Mouse (Mus musculus) stomach, embryonic 14.5 days (tissue): Measurements from ENCODE around the gene Cth. TPM values are rescaled to one million over a fixed set of nuclear protein-coding genes. Genes with fewer than 3 reads are reported as not detected.

Source experiments
- ATAC-seq: fragments of 200-750 bp; cut with Nextera tagmentation; 2 replicates; pipeline ENCODE4 v1.8.0; 2017; ENCODE audit warnings: low read depth, moderate TSS enrichment; ENCODE audit not compliant: insufficient number of reproducible peaks, insufficient read depth, low FRiP score
- H3K27ac ChIP-seq: fragments of 300-500 bp; sonication (generic); 2 replicates; pipeline ENCODE4 v1.5.1; 2014; ENCODE audit warnings: mild to moderate bottlenecking, low read length, moderate library complexity, mixed read lengths
- H3K27me3 ChIP-seq: fragments of 300-500 bp; sonication (generic); 2 replicates; pipeline ENCODE4 v1.6.1; 2014; ENCODE audit warnings: low read length, control low read depth, mixed read lengths; ENCODE audit not compliant: control insufficient read depth, insufficient read depth
- H3K36me3 ChIP-seq: fragments of 300-500 bp; sonication (generic); 2 replicates; pipeline ENCODE4 v1.6.1; 2014; ENCODE audit warnings: mild to moderate bottlenecking, control low read depth, low read length, moderate library complexity, mixed read lengths; ENCODE audit not compliant: control insufficient read depth, insufficient read depth
- H3K4me1 ChIP-seq: fragments of 300-500 bp; sonication (generic); 2 replicates; pipeline ENCODE4 v1.6.1; 2014; ENCODE audit warnings: low read length, control low read depth, mixed read lengths; ENCODE audit not compliant: control insufficient read depth, insufficient read depth
- H3K4me2 ChIP-seq: fragments of 300-500 bp; sonication (generic); replicated peaks from 2 replicates; pipeline ENCODE4 v1.6.1; 2014; ENCODE audit warnings: low read depth, low read length, control low read depth
- H3K4me3 ChIP-seq: fragments of 300-500 bp; sonication (generic); 2 replicates; pipeline ENCODE4 v1.5.1; 2014; ENCODE audit warnings: low read depth, low read length, control low read depth
- H3K9ac ChIP-seq: fragments of 300-500 bp; sonication (generic); replicated peaks from 2 replicates; pipeline ENCODE4 v1.6.1; 2014; ENCODE audit warnings: low read depth, mild to moderate bottlenecking, control low read depth, low read length, moderate library complexity, mixed read lengths
- H3K9me3 ChIP-seq: fragments of 300-500 bp; sonication (generic); 2 replicates; pipeline ENCODE4 v1.6.1; 2016; ENCODE audit warnings: low read depth, low read length, control low read depth; ENCODE audit not compliant: control insufficient read depth
- WGBS: fragments of 180-500 bp; shearing (Covaris S2); extraction: QIAGEN DNeasy Blood & Tissue Kit; methylation state at CpG from one replicate; pipeline ENCODE4 v1.1.7; 2014; 5-methylcytosine and 5-hydroxymethylcytosine counted together
- polyA plus RNA-seq: library from polyadenylated mRNA; unstranded; fragments of >200 nt; fragmentation: Nextera tagmentation; extraction: Ambion mirVana; gene quantifications from 2 replicates; pipeline ENCODE4 v1.2.1, GENCODE M21; 2014

Cth gene
- polyA plus RNA-seq, 1 experiment from 2014 or later, result 13.4 TPM

- no peaks in the 10 kb centered on the region for H3K27me3 ChIP-seq
- no peak overlapping the region for H3K27ac ChIP-seq
- H3K4me1 ChIP-seq, result no peaks in the 10 kb centered on the region
- no peak overlapping the region for H3K4me2 ChIP-seq
- H3K36me3 ChIP-seq, result no peaks in the 10 kb centered on the region
- no peak for ATAC-seq
- H3K4me3 ChIP-seq, result no peak overlapping the region
- H3K9ac ChIP-seq, result no peak overlapping the region
- WGBS, result 37% methylated on average over 4 of the region's 4 CpGs
- H3K9me3 ChIP-seq, result no peaks in the 10 kb centered on the region
Measured at GRCm38 (mm10) chr3:157872897-157873296, 52.0 kb downstream of the Cth start.

- H3K27me3 ChIP-seq, result no peaks in the 10 kb centered on the region
- H3K9me3 ChIP-seq, result no peaks in the 10 kb centered on the region
- H3K36me3 ChIP-seq, result no peaks in the 10 kb centered on the region
- no peak overlapping the region for H3K27ac ChIP-seq
- WGBS, result 63% methylated on average over 2 of the region's 2 CpGs
- no peak overlapping the region for H3K4me3 ChIP-seq
- no peaks in the 10 kb centered on the region for H3K4me1 ChIP-seq
- H3K4me2 ChIP-seq, result no peak overlapping the region
- no peak overlapping the region for H3K9ac ChIP-seq
- ATAC-seq, result no peak
Measured at GRCm38 (mm10) chr3:157867836-157868235, 57.0 kb downstream of the Cth start.

- ATAC-seq, result no peak
- Histone ChIP-seq H3K9ac (no peak overlapping the region), H3K4me2 (no peak overlapping the region), H3K4me3 (no peak overlapping the region), H3K27ac (no peak overlapping the region), H3K36me3 (no peaks in the 10 kb centered on the region), H3K4me1 (no peaks in the 10 kb centered on the region), H3K27me3 (no peaks in the 10 kb centered on the region), H3K9me3 (no peaks in the 10 kb centered on the region)
- 64% methylated on average over 4 of the region's 4 CpGs for WGBS
Measured at GRCm38 (mm10) chr3:157866251-157866650, 58.6 kb downstream of the Cth start.

- H3K27me3 ChIP-seq, result no peaks in the 10 kb centered on the region
- 68% methylated on average over 2 of the region's 2 CpGs for WGBS
- ATAC-seq, result no peak
Measured at GRCm38 (mm10) chr3:157865848-157866247, 59.0 kb downstream of the Cth start.

GRCm38 (mm10) chr3:157865431-157865830 is 59.4 kb downstream of the Cth start:
- Histone ChIP-seq H3K27ac (no peak overlapping the region), H3K4me1 (no peaks in the 10 kb centered on the region), H3K4me2 (no peak overlapping the region), H3K36me3 (no peaks in the 10 kb centered on the region), H3K4me3 (no peak overlapping the region), H3K27me3 (no peaks in the 10 kb centered on the region), H3K9me3 (no peaks in the 10 kb centered on the region), H3K9ac (no peak overlapping the region)
- 76% methylated on average over 6 of the region's 6 CpGs for WGBS
- ATAC-seq, result no peak

More at GRCm38 (mm10) chr3:157865848-157866247, 59.0 kb downstream of the Cth start:
- H3K9ac ChIP-seq, result no peak overlapping the region
- no peak overlapping the region for H3K4me3 ChIP-seq
- no peaks in the 10 kb centered on the region for H3K36me3 ChIP-seq
- H3K9me3 ChIP-seq, result no peaks in the 10 kb centered on the region
- H3K4me1 ChIP-seq, result no peaks in the 10 kb centered on the region
- no peak overlapping the region for H3K27ac ChIP-seq
- H3K4me2 ChIP-seq, result no peak overlapping the region

GRCm38 (mm10) chr3:157852806-157853205 is 72.1 kb downstream of the Cth start:
- no peak overlapping the region for H3K27ac ChIP-seq
- no peaks in the 10 kb centered on the region for H3K36me3 ChIP-seq
- no peak for ATAC-seq
- no peaks in the 10 kb centered on the region for H3K4me1 ChIP-seq
- H3K4me2 ChIP-seq, result no peak overlapping the region
- WGBS, result 30% methylated on average over 1 of the region's 1 CpGs
- H3K27me3 ChIP-seq, result no peaks in the 10 kb centered on the region
- no peaks in the 10 kb centered on the region for H3K9me3 ChIP-seq
- H3K4me3 ChIP-seq, result no peak overlapping the region
- no peak overlapping the region for H3K9ac ChIP-seq

- H3K4me1 ChIP-seq, result no peaks in the 10 kb centered on the region
- H3K27ac ChIP-seq, result peak overlapping the region; percentile 27
- H3K27me3 ChIP-seq, result no peaks in the 10 kb centered on the region
- no peak overlapping the region for H3K9ac ChIP-seq
- H3K4me2 ChIP-seq, result no peak overlapping the region
- H3K4me3 ChIP-seq, result no peak overlapping the region
- no peaks in the 10 kb centered on the region for H3K36me3 ChIP-seq
- WGBS, result 24% methylated on average over 2 of the region's 2 CpGs
- H3K9me3 ChIP-seq, result no peaks in the 10 kb centered on the region
- no peak for ATAC-seq
Measured at GRCm38 (mm10) chr3:157848503-157848902, 76.4 kb downstream of the Cth start.

GRCm38 (mm10) chr3:157847338-157848284 is 77.3 kb downstream of the Cth start:
- Histone ChIP-seq H3K9me3 (no peaks in the 10 kb centered on the region), H3K27ac (0 out of 2 replicates have a peak overlapping the region, but pooled peaks have one; percentile 27), H3K4me2 (no peak overlapping the region), H3K9ac (no peak overlapping the region), H3K36me3 (no peaks in the 10 kb centered on the region), H3K4me1 (no peaks in the 10 kb centered on the region), H3K4me3 (no peak overlapping the region), H3K27me3 (no peaks in the 10 kb centered on the region)
- WGBS, result 41% methylated on average over 7 of the region's 7 CpGs
- ATAC-seq, result peak; percentile 67
